Mouse (Mus musculus) ovary, adult 18-20 months (tissue): ENCODE results near the gene Ppp3r1.

Source experiments
- DNase-seq: peaks from one replicate; pipeline ENCODE4 v3.0.0; 2022; ENCODE audit warnings: low spot score, mixed read lengths

Ppp3r1 gene

DNA sequence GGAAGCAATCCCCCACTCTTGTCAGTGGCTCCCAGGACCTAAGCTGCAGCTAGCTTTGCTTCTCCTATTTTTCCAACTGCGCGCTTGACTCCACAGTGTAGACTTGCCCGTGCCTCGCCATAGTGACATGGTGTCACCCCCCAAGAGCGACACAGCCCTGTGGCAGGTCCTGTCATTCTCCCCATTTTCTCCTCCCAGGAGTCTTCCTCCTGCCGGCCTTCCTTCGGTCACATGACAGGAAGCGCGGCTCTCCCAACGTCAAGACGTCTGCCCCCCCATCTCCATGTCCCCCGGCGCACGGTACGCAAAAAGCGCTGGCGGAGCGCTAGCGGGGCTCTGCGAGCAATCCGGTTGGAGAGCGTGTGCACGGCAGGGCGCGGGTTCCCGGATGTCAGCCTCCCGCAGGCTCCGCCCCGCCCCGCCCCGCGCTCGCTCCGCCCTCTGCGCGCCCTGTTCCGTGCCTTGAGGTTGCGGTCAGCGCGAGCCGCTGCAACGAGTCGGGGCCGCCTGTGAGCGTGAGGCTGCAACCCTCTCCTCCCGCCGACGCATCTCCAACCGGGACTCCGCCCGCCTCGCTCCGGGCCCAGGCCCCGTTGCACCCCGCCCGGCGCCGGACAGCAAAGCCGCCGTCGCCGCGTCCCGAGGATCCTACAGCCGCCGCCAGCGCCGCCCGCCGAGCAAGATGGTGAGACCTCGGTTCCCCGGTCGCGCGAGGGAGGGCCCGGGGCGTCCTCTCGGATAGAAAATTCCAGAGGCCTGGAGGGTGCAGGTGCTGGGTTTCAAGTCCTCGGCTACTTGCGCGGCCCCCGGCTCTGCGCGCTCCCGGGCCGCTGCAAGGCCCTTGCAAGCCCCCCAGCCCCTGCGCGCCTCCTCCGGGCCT lies at the start of gene Ppp3r1:
Ppp3r1 (plus strand) TSS at position 406 of the 880 bp plus-strand sequence.
- peak; percentile 96 for DNase-seq

DNA sequence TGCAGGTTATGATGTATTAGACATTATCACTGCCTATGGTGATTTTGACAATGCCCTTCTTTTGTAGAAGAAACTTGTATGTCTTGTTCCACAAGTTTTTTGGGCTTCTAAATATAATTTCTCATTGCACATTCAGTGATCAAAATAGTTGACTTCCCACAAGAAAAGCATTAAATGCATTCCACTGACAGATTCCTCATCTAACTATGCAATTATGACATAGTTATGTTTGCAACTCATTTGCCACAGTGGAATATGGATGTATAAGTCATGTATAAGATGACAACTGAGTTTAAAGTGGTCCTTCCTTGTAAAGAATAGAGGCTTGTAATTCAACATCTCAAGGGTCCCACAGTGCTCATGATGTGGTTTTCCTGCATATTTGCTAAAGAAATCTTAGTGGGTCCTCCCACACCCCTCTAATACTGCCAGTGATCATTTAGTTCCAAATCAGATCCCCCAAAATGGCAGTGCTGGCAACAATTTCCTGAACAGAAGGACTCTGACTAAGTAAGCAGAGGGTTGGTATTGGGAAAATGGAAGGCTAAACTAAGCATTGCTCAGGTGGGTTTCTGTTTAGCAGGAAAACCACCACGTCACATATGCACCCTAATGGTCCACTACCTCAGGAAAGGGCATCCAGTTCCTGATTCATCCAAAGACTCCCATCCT lies 46.5 kb upstream of the Ppp3r1 start:
- no peak for DNase-seq

DNA sequence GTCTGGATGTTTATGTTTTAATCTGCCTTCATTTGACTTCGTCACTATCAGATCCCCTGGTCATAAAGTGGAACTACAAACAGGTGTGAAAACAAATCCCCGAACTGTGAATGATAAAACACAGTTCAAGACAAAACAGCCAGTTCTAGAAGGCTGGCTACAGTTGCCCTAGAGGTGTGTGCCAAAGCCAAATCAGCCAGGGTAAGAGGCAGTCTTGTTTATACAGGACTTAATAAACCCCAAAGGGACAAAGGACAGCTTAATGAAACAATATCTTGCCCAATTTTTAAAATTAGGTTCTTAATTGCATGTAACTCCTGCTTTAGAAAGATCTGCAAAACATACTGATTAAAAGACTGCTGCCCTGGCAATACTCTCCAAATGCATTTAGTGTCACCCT lies 32.6 kb upstream of the Ppp3r1 start:
- DNase-seq = no peak

DNA sequence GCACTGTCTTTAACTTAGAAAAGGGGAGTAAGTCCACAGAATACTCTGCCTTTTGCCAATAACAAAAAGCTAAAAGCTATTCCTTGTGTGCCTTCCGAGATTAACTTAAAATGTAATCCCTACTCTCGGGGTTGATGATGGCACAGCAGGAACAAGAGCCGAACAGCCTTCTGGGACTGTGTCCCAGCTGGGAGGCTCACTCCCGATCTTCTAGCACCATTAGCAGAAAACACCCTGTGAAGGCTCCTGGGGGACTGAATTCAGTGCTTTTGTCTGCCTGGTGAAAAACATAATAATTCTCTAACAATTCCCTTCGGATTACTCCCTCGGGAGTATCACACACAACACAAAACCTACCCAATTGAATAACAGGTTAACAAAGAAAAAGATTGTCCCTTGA lies 23.4 kb upstream of the Ppp3r1 start:
- DNase-seq = no peak

DNA sequence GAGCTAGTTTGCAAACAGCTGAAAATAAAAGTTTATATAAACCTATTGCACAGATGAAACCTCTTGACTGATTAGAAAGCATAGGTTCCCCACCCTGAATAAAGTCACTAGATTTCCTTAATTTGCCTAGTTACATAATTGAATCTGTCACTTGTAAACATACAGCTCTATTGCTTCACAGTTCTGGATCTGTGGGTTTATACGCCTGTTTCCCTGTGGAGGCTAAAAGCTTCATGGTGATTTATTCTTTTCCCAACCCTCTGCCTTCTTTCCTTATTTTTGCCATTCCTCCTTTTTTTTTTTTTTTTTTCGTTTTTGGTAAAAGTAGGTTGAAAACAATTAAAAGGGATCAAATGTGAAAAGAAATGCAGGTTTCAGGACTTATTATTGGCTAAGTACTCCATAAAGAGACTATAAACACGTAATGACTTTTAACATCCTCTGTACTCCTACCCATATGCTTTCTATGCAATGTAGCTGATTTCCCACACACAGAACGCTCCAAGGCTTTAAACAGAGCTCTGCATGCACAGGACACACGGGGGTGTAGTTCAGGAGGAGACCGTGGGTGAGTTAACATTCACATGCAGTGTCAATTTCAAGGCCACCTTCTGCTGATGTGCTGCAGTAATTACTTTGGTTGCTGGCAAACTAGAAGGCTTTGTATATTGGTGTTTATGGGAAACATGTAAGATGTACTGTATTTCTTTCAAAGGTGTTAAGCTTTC lies 20.6 kb upstream of the Ppp3r1 start:
- no peak for DNase-seq

DNA sequence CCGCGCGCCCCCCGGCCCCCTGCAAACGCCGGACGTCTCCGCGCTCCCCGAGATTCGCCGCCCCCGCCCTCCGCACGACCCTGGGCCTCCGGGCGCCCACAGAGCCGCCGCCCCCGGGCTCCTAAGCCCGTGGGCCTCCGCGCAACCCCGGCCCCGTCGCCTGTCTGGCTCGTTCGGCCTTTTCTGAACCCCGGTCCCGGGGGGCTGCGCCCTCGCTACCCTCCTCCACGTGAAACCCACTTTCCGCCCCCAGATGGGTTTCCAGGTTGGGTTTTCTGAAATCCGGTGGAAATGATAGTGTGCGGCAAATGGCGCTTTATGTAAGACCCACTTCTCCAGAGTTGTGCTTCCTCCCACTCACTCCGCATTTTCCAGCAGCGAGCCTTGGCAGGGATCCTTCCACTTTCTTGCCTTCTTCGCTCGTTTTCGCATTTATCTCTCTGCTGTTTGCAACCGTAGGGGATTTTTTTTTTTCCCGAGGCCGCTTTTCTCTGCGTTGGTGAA lies 727 bp downstream of the Ppp3r1 start:
- DNase-seq = peak; percentile 9

DNA sequence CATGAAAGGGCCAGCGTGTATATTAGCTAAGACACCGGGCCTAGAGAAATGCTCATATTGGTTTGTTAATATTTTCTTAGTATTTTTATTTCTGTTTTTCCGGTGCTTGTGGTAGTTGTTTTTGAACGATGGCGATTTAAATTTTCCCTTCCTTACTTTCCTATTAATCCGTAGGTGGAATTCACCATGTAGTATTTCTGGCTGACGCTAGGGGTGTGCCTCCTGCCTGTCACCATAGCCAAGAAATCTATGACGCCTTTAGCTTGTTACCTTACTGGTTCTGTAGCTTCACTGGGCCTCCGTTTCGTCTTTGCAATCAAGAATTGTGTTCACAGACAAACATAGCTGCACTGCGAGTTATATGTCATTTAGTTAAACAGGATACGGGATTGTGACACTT lies 1.2 kb downstream of the Ppp3r1 start:
- peak; percentile 20 for DNase-seq

DNA sequence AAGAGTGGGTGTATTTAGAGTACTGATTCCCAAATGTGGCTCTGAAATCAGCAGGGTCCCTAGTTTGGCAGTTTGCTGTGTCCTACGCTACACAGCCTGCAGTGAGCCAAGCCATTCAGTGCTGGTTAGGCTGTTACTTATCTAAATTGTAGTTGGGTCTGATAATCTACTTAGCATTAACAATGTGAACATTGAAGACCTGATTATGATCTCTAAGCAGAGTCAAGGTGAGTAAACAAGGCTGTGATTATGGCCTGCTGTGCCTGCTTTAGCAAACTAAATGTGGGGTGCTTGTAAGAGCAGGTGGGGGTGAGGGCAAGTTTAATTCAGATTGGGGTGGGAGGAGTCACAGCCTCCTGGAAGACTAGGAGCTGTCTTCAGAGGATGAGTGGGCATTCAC lies 4.9 kb downstream of the Ppp3r1 start:
- DNase-seq = no peak

DNA sequence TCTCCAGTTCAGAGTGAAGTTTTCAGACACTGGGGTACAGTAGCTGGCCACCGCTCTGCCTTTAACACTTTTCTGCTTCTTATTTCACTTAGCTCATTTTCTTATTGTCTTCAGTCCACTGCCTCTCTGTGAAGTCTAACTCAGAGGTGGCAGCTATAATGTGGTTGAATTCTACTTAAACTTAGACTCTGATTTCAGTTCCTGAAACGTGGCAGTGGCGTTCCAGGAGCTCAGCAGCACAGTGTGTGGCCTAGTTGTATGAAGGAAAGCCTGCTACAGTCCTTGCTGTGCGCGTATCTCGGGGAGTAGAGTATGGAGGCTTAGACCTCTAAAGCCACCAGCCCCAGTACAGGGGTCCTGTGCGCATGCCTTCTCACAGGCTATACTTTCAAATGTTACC lies 7.6 kb downstream of the Ppp3r1 start:
- DNase-seq = no peak

DNA sequence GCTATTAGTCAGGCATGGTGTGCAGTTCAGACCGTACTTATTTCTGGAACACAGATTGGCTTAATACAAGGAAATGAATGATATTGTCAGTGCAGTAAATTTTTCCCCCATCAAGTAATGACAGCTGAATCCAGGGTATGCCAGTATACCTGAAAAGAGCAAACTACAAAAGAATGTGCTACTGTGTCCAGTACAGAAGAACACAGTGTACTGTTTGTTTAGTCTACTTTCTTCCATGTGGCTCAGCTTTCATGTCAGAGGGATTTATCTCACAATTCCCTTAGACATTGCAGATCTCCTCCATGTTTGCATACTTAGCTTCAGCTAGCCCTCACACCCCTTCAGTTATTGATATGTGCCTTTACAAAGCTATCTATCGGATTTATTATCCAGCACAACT lies 10.2 kb downstream of the Ppp3r1 start:
- DNase-seq = no peak

DNA sequence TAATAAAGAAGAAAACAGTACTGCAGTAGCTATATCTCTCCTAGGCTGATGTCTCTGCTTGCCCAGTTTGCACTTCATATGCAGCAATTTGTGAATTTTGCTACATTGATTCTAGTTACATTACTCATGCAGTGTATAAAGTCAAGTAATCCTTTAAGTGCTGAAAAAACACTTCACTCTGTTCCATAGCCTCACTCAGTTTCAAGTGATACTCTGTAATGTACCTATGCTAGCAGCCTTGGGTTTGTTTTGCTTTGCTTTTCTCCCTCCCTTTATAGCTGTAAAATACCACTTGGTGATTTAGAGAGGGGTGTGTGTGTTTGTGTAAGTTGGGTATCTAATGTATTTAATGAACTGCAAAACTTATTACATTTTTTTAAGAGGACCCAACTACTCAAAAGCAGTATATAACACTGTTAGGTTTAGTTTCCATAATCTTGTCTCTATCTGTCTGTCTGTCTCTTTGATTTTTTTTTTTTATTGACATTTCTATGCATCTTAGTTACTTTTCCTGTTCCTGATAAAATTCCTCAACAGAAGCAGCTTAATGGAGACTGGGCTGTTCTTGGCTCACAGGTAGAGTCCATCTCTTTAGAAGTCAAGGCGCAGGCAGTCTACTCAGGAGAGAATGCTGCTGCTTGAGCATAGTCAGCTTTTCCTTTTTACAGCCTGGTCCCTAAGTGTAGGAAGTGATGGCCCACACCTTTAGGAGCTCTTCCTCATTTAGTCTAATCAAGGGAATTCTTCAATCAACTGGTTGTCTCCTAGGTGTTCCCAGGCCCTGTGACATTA lies 12.1 kb downstream of the Ppp3r1 start:
- no peak for DNase-seq

DNA sequence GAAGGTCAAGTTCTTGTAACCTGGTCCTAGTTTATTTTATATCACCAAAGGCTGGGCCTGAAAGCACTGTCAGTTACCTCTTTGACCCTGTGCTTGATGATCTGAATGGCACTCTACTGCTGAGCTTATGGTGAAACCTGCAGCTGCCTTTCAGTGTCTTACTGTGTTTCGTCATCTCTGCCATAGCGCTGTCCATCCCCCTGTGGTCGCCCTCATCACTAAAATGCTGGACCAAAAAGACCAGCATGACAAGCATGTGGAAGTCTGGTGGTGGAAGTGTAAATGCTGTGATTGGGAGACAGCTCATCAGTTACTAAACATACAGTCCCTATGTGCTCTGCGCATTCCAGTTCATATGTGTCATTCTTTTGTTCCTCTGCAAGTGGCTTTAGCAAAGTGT lies 13.2 kb downstream of the Ppp3r1 start:
- DNase-seq = no peak

DNA sequence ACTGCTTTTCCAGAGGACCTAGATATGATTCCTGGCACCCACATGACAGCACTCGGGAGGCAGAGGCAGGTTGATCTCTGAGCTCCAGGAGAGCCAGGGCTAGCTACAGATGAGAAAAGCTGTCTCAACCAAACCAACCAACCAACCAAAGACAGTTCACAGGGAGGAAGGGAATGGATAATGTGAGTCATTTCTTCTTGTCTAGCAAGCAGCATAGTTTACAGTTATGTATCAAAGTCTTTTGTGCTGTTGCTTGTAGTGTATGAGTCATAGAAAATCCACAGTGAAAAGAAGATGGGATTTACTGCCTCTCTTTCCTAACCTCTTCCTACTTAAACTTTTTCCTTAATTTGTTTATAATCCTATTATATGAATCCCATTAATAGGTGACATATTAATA lies 17.6 kb downstream of the Ppp3r1 start:
- no peak for DNase-seq

DNA sequence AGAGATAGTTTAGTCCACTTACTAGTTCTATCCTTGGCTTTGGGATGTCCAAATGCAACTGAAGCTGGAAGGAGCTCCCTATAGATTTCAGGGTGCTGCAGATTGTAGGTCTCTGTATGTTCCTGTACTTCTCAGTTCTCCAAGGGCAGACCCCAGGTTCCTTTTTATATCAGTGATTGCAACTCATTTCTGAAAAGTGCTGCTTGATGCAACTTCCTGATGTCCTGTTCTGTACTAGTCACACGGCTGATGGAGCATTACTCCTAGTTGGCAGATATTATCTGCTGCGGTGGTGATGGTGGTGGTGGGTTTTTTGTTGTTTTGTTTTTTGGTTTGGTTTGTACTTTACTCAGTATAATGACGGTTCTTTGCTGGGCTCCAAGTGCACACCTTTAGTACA lies 21.7 kb downstream of the Ppp3r1 start:
- no peak for DNase-seq

DNA sequence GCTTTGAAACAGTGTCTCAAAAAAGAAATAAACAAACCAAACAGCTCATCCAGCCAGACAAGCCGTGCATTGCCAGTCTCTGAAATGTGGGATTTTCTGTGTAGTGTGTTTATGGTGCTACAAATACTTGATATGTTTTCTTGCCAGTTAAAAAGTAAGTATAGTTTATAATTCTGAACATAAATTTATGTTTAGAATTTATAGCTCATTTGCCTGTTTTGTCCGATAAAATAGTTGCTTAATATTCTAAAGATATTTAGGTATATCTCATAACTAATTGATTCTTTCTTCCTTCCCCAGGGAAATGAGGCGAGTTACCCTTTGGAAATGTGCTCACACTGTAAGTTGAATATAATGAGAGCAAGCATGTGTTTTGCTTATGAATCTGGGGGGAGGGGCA lies 22.7 kb downstream of the Ppp3r1 start, which contains the start of gene Wdr92:
Wdr92 (plus strand) TSS at position 301 of the 400 bp plus-strand sequence.
- no peak for DNase-seq

DNA sequence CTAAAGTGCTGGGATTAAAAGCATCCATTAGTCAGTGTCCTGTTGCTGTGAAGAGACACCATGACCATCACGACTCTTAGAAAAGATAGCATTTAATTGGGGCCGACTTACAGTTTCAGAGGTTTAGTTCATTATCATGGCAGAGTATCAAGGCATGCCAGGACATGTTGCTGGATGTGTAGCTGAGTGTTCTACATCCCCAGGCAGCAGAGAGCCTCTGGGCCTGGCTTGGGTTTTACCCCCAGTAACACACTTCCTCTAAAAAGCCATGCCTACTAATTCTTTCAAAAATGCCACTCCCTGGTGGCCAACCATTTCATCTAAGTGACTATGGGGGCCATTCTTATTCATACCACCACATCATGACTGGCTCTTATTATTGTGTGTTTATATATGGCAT lies 24.1 kb downstream of the Ppp3r1 start:
- no peak for DNase-seq

DNA sequence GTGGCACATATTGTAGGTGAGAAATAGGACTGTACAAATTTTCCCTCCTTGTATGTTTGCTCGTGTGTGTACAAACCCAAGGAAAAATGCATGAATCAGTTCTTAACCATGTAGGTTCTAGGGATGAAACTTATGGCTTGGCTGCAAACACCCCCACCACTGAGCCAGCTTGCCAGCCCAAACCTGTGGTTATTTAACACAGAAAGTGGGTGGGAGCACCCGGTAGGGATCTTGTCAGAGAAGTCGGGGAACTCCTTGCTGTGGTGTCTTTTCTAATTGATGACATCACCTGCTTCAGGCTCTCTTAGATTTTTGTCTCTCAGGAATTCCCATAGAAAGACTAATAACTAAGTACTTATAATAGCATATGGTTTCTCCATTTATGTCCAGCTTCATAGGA lies 28.6 kb downstream of the Ppp3r1 start:
- DNase-seq = no peak

DNA sequence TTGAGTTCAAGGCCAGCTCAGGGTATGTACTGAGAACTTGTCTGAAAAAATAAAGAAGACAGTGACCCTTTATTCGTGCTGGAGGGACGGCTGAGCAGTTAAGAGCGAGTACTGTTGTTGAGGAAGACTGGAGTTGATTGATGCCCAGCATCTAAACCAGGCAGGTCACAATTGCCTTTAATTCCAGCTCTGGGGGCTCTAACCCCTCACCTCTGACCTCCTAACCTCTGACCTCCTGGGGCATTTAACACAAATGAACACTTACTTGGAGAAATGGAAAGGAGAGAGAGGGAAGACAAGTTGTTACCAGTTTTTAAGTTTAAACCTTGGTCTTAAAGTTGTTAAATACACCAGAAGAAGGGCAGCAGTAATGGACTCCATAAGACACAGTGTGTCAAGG lies 29.7 kb downstream of the Ppp3r1 start:
- DNase-seq = no peak

DNA sequence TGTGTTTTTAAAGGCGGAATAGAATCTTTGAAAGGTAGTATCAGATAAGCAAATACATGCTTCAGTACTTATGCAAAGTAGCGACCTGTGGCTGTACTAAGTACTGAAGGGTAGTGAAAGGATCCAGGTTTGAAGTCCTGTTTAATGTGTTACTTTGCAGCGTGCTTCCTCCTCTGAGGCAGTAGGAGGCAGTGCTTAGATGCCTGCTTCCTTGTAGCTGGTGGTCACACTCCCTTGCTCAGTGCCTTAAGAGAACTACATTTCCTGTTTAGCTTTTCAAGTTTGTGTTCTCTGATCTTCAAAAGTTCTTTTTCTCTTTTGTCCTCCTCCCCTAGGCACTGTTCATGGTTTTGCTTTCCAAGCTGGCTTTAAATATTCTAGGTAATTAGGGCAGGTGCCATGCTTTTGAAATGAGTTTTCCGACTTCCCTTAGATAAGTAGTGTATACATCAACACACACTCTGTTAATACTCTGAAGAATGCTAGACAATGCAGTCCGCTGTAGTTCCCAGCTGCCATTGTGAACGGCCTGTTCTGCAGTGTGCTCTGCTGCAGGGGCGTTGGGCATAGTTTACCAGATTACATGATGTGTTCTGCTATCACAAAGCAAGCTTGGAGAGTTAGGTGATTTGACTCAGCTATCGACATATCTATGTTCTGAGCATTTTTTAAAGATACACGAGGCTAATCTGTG lies 33.2 kb downstream of the Ppp3r1 start:
- no peak for DNase-seq

DNA sequence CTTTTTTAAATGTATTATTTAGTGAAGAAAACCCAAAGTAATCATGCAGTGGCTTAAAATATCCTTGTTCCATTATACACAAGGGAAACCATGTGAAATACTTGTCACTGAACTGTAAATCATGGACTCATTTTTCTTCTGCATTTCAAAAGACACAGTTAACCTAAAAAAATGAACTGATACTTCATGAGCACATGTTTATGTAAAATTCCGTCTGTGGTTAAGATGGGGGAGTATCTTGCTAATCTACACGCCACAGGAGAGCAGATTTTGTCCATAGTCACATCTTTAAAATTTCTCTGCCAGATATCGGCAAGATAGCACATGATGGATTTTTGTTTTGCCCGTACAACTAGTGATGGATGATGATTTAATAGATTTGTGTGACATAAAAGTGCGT lies 40.1 kb downstream of the Ppp3r1 start:
- no peak for DNase-seq

DNA sequence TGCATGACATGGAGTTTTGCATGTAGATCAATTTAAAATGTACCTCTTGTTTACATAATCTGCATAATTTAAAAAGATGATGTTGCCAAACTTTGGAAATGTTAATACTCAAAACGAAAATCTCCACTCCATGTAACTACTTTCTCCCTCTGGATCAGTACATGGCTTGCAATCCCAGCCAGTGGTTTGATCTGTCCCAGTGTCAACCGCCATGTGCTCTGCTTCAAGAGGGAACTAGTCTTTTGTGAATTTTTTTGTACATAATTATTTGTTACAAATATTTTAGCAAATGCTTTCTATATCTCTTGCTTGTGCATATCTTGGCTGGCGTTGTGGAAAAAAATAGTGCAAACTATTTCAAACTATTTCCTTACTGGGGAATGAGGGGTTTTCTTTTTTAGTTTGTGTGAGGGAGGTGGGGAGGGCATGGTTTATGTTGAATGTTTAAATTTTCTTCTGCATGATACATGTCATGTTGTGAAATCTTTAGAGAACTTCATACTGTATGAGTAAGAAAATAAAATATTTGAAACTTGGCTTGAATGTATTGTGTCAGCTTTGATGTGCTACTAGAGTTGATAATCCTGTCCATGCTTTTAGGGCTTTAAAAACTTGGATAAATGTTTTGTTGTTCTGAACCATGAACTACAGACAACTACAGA lies 40.9 kb downstream of the Ppp3r1 start:
- no peak for DNase-seq
